Mouse (Mus musculus): ENCODE measurements around the gene Cep170b. TPM values are rescaled to one million over a fixed set of nuclear protein-coding genes. Genes with fewer than 3 reads are reported as not detected.

The Cep170b gene
- polyA plus RNA-seq, 2 experiments, result 21.3 to 30.1 TPM

DNA sequence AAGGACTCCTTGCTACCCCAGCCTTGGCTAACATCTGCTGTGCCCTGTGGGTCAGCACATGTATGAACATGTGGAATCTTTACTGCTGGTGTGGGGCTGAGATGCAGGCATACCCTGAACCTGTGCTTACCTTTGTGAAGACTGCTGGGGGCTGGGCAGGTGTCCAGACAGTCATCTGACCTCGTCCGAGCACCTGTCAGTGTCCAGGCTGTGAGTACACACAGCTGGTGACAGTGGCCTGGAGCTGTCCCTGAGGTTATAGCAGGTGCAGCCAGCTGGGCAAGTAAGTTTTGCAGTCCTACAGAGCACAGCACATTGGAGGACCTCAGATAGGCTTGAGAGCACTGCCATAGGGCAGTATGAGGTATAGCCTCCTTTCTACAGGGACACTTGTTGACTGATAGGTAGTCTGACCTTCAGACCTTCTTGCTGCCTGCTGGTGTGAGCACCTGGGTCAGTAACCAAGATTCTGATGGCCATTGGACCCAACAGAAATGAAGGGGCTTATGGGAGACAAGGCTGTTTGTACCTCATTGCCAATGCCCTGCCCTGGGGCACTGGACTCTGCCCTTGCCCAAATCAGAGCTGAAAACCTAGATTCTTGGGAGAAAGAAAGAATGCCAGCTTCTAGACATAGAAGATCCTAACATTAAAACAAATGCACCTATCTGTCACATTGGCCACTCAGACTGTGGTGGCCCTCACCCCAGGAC is 14.0 kb downstream of the Cep170b start:
- Histone ChIP-seq H3K4me3 (replicated peaks; ENCODE audit: low read length) (no peak overlapping the region), H3K9me3 (ENCODE audit: control insufficient read depth, low read length) (no peaks in the 10 kb centered on the region), H3K4me1 (ENCODE audit: control insufficient read depth, insufficient read depth, low read length) (no peaks in the 10 kb centered on the region), H3K9ac (ENCODE audit: low read depth, low read length, severe bottlenecking) (no peak overlapping the region), H3K4me2 (replicated peaks; ENCODE audit: low read depth, low read length, severe bottlenecking) (no peak overlapping the region), H3K27ac (replicated peaks; ENCODE audit: low read depth, low read length) (no peak overlapping the region), H3K36me3 (ENCODE audit: control insufficient read depth, insufficient read depth, low read length) (peaks cover 83% of the 10 kb centered on the region), H3K27me3 (ENCODE audit: control insufficient read depth, insufficient read depth, low read length) (no peaks in the 10 kb centered on the region)
- ATAC-seq (ENCODE audit: low FRiP score, low read depth), result no peak
- no peak for DNase-seq (ENCODE audit: low spot score)
- no peak for TF ChIP-seq POLR2A (IDR thresholded peaks at IDR 0.05; ENCODE audit: borderline replicate concordance, extremely low read depth, insufficient read depth, insufficient read length)
- WGBS, result 81% methylated on average over 2 of the region's 2 CpGs

DNA sequence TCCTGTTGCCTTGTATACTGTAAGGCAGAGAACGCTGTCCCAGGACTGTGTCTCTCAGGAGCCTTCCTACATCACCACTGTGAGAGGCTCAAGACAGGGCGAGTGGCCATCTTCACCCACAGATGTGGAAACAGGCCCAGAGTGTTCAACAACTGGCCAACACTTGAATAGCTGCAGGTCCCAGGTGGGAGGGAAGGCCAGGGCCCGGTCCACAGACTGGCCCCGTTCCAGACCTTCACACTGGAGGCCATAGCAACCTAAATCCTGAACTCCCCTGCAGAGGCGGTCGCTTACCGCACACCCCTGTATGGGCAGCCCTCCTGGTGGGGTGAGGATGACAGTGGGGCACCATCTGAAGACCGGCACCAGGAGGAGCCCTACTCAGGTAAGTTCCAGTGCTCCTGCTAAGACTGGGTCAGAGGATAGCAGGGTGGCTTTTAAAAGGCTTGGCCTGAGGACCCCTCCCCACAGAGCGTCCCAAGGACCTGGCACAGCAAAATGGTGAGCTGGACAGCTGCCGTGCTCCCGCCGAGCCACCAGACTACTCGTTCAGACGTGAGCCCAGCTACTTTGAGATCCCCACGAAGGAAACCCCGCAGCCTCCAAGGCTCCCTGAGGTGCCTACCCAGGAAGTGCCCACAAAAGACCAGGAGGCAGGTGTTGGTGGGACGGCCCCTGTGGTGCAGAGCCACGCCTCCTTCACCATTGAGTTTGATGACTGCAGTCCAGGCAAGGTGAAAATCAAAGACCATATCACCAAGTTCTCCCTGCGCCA is 14.8 kb downstream of the Cep170b start:
- H3K4me1 ChIP-seq (ENCODE audit: control insufficient read depth, insufficient read depth, low read length), result no peaks in the 10 kb centered on the region
- H3K9ac ChIP-seq (ENCODE audit: low read depth, low read length, severe bottlenecking), result no peak overlapping the region
- no peak for TF ChIP-seq POLR2A (IDR thresholded peaks at IDR 0.05; ENCODE audit: borderline replicate concordance, extremely low read depth, insufficient read depth, insufficient read length)
- peaks cover 91% of the 10 kb centered on the region for H3K36me3 ChIP-seq (ENCODE audit: control insufficient read depth, insufficient read depth, low read length)
- DNase-seq (ENCODE audit: low spot score) (no peak), ATAC-seq (ENCODE audit: low FRiP score, low read depth) (no peak)
- no peaks in the 10 kb centered on the region for H3K9me3 ChIP-seq (ENCODE audit: control insufficient read depth, low read length)
- no peaks in the 10 kb centered on the region for H3K27me3 ChIP-seq (ENCODE audit: control insufficient read depth, insufficient read depth, low read length)
- 89% methylated on average over 19 of the region's 19 CpGs for WGBS
- H3K27ac ChIP-seq (replicated peaks; ENCODE audit: low read depth, low read length), result no peak overlapping the region
- no peak overlapping the region for H3K4me3 ChIP-seq (replicated peaks; ENCODE audit: low read length)
- H3K4me2 ChIP-seq (replicated peaks; ENCODE audit: low read depth, low read length, severe bottlenecking), result no peak overlapping the region

DNA sequence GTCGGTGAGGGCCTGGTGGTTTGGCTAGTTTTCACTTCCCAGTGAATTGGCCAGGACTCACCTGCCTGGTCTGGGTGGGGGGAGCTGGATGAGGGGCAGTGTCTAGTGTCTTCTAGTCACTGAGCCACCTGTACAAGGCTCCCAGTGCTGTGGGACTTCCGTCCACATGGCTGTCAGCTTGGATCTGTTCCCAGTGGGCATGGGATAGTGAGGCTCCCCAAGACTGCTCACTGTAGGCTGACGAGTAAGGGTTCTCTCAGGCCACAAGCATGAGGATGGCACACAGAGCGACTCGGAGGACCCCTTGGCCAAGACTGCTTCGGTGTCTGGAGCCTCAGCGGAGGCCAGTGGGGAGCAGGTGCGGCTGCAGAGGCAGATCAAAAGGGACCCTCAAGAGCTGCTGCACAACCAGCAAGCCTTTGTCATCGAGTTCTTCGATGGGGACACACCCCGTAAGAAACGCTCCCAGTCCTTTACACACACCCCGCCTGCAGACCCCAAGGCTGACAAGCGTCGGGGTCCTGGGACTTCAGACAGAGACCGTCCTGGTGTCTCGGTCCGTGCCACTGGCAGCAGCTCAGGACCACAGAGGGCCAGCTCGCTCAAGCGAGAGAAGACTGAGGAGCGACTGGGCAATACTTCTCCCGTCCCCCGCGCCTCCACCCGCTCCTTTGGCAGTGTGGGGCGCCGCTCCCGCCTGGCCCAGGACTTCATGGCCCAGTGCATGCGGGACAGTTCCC is 15.8 kb downstream of the Cep170b start:
- Histone ChIP-seq H3K4me2 (replicated peaks; ENCODE audit: low read depth, low read length, severe bottlenecking) (no peak overlapping the region), H3K4me1 (ENCODE audit: control insufficient read depth, insufficient read depth, low read length) (no peaks in the 10 kb centered on the region), H3K9ac (ENCODE audit: low read depth, low read length, severe bottlenecking) (no peak overlapping the region), H3K9me3 (ENCODE audit: control insufficient read depth, low read length) (no peaks in the 10 kb centered on the region), H3K4me3 (replicated peaks; ENCODE audit: low read length) (no peak overlapping the region), H3K36me3 (ENCODE audit: control insufficient read depth, insufficient read depth, low read length) (peaks cover 94% of the 10 kb centered on the region), H3K27me3 (ENCODE audit: control insufficient read depth, insufficient read depth, low read length) (no peaks in the 10 kb centered on the region), H3K27ac (replicated peaks; ENCODE audit: low read depth, low read length) (no peak overlapping the region)
- no peak for TF ChIP-seq POLR2A (IDR thresholded peaks at IDR 0.05; ENCODE audit: borderline replicate concordance, extremely low read depth, insufficient read depth, insufficient read length)
- ATAC-seq (ENCODE audit: low FRiP score, low read depth) (no peak), DNase-seq (ENCODE audit: low spot score) (no peak)
- WGBS, result 86% methylated on average over 26 of the region's 29 CpGs

DNA sequence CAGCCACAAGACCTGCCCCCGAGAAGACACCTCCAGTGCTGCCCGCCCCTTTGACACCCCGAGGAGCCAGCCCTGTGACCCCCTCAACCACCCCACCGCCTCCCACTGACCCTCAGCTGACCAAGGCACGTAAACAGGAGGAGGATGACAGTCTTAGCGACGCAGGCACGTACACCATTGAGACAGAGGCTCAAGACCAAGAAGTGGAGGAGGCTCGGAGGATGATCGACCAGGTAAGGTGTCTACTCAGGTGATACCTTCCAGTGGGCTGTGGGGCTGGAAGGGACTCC is 16.3 kb downstream of the Cep170b start:
- no peak overlapping the region for H3K4me3 ChIP-seq (replicated peaks; ENCODE audit: low read length)
- no peak for DNase-seq (ENCODE audit: low spot score)
- no peaks in the 10 kb centered on the region for H3K27me3 ChIP-seq (ENCODE audit: control insufficient read depth, insufficient read depth, low read length)
- no peaks in the 10 kb centered on the region for H3K9me3 ChIP-seq (ENCODE audit: control insufficient read depth, low read length)
- no peak for TF ChIP-seq POLR2A (IDR thresholded peaks at IDR 0.05; ENCODE audit: borderline replicate concordance, extremely low read depth, insufficient read depth, insufficient read length)
- no peak overlapping the region for H3K4me2 ChIP-seq (replicated peaks; ENCODE audit: low read depth, low read length, severe bottlenecking)
- ATAC-seq (ENCODE audit: low FRiP score, low read depth), result no peak
- no peak overlapping the region for H3K27ac ChIP-seq (replicated peaks; ENCODE audit: low read depth, low read length)
- H3K9ac ChIP-seq (ENCODE audit: low read depth, low read length, severe bottlenecking), result no peak overlapping the region
- peaks cover 90% of the 10 kb centered on the region for H3K36me3 ChIP-seq (ENCODE audit: control insufficient read depth, insufficient read depth, low read length)
- WGBS, result 85% methylated on average over 10 of the region's 10 CpGs
- no peaks in the 10 kb centered on the region for H3K4me1 ChIP-seq (ENCODE audit: control insufficient read depth, insufficient read depth, low read length)

DNA sequence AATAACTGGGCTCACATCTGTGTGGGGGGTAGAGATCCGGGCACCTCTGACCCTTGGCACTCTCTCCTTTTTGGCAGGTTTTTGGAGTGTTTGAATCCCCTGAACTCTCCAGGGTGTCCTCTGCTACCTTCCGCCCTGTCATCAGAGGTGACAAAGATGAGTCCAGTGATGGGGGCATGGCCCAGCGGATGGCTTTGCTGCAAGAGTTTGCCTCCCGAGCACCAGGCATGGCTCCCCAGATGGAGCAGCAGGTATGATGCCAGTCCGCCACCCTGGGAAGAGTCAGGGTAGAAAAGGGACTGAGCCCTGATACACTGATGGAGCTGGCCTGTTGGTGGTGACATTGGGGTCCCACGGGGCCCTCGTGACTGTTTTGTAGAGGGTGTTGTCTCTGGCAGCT is 16.8 kb downstream of the Cep170b start:
- Histone ChIP-seq H3K9ac (ENCODE audit: low read depth, low read length, severe bottlenecking) (no peak overlapping the region), H3K9me3 (ENCODE audit: control insufficient read depth, low read length) (no peaks in the 10 kb centered on the region), H3K4me2 (replicated peaks; ENCODE audit: low read depth, low read length, severe bottlenecking) (no peak overlapping the region), H3K27ac (replicated peaks; ENCODE audit: low read depth, low read length) (no peak overlapping the region), H3K4me3 (replicated peaks; ENCODE audit: low read length) (no peak overlapping the region), H3K4me1 (ENCODE audit: control insufficient read depth, insufficient read depth, low read length) (no peaks in the 10 kb centered on the region), H3K36me3 (ENCODE audit: control insufficient read depth, insufficient read depth, low read length) (peaks cover 86% of the 10 kb centered on the region), H3K27me3 (ENCODE audit: control insufficient read depth, insufficient read depth, low read length) (no peaks in the 10 kb centered on the region)
- 91% methylated on average over 7 of the region's 7 CpGs for WGBS
- no peak for TF ChIP-seq POLR2A (IDR thresholded peaks at IDR 0.05; ENCODE audit: borderline replicate concordance, extremely low read depth, insufficient read depth, insufficient read length)
- DNase-seq (ENCODE audit: low spot score), result no peak
- ATAC-seq (ENCODE audit: low FRiP score, low read depth), result no peak
